Mouse (Mus musculus) CD8-positive naive resting alpha-beta T cell, adult 2 months (primary cell): ENCODE measurements around the gene Tmem222.

Source experiments
- DNase-seq, 2 experiments: peaks; one replicate each; pipeline ENCODE4 v3.0.0; 2022; ENCODE audit warnings: low read depth in 2 of 2, low spot score in 2 of 2

The Tmem222 gene

GRCm38 (mm10) chr4:133253412-133253811, 24.2 kb downstream of the Tmem222 start:
- no peak for DNase-seq

DNA sequence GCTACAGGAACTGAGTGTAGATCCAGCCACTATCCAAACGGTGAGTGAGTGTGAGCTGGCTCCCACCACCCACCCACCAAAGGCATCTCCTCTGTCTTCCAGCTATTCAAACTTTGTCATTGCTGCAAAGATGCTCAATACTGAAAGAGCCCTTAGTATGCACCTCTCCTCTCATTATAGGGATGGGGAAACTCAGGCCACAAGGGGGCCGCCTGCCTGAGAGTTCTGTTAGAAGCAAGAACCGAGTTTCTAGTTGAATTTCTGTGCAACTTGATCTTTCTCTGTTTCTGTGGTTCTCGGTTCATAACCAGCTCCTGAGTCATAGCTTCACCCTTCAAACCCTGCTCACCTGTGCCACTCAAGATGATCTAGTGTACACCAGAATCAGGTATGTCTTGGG, 25.5 kb downstream of the Tmem222 start:
- no peak for DNase-seq

DNA sequence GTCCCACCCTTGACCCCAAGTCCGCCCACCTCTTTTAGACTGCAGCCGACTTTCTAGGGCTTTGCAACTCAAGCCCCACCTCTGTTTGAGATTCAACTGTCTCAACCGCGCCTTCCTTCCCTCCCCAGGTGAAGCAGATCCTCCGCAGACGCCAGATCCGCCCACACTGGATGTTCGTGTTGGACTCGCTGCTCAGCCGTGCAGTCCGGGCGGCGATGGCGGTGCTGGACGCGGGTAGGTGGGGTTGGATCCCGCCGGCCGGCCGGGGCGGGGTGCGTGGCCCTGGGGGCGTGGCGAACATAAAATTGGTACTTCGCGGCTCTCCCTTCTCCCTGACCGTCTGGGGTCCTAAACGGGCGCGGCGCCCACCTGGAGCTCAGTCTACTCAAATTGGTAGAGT, 26.4 kb downstream of the Tmem222 start:
- no peak for DNase-seq

GRCm38 (mm10) chr4:133250609-133251008, 27.0 kb downstream of the Tmem222 start:
- DNase-seq = peak; percentile 86 to 91

- DNase-seq = no peak
Observed at GRCm38 (mm10) chr4:133247806-133248449, 29.7 kb downstream of the Tmem222 start.

- DNase-seq = no peak
Observed at GRCm38 (mm10) chr4:133247072-133247471, 30.5 kb downstream of the Tmem222 start.

DNA sequence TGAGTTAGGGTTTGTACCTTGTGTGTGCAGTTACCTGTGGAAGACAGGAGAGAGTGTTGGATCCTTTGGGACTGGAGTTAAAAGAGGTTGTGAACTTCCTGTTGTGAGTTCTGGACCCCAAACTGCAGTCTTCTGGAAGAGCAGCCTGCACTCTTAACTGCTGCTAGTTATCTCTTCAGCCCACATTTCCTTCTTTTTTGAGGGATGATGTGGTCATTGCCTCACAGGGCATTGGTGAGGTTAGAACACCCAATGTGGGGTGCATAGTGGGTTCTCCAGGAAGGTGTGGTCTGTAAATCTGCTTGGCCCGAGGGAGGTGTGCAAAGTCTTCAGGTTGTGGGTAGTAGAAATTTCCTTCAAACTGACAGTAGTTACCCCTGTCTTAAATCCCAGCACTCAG, 33.3 kb downstream of the Tmem222 start:
- DNase-seq = no peak

- no peak for DNase-seq
Observed at GRCm38 (mm10) chr4:133243538-133243937, 34.1 kb downstream of the Tmem222 start.

GRCm38 (mm10) chr4:133242710-133243109, 34.9 kb downstream of the Tmem222 start:
- DNase-seq = no peak

GRCm38 (mm10) chr4:133241910-133242309, 35.7 kb downstream of the Tmem222 start:
- DNase-seq = no peak

DNA sequence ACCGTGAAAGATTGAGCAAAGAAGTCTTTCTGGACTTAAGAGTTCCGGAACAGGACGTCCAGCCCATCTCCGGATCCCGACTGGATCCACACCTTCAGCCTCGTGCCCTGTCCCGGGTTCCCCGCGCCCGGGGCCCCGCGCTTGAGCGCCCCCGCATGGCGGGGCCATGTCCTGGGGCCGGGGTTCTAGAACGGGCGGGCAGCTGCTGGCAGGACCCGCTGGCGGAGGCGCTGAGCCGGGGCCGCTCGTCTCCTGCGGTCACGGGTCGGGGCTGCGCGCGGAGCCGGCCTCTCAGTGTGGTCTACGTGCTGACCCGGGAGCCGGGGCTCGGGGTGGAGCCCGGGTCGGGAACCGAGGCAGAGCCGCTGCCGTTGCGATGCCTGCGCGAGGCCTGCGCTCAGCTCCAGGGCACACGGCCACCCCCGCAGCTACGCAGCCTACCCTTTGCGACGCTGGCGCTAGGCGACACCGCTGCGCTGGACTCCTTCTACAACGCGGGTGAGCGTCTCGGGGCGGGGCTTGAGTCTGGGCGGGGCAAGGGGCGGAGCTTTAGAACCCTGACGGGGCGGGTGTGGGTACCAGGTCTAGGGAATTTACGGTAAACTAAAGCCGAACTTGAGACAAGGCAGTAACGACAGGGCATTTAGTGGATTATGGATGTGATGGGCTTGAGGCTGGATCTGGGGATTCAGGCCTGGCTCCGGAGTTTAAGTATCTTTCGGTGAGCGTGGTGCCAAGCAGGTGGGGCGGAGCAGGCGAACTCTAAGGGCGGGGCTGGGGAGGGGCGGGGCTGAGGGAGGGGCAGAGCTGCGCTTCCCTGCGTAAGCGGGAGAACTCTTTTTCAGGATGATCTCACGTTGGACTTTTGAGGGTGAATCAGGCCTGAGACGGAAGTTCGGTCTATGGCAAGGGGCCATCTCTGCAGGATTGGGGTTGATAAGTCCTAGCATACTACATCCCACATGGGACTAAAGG, 36.4 kb downstream of the Tmem222 start:
- peak; percentile 60 to 81 for DNase-seq

DNA sequence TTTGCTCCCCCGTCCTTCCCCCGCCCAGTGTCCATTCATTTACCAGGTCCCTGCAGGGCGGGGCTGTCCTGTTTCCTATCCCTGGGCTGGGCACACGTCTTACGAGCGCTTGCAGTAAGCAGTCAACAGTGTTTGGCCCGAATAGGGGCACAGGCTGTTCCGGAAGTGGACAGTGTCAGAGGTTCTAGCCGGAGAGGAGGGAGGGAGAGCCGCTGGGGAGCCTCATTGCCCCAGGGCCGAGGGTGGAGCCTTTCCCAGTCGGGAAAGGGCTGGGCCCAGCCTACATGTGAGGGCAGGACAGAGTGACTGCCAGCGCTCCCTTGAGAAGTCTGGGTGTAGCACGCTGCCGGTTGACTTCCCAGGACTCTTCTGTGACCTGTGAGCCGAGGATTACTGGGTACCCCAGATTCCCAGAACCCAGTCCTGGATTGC, 37.1 kb downstream of the Tmem222 start, which contains the start of gene Map3k6:
Gene Map3k6 (plus strand): TSS at position 329 of the 432 bp plus-strand sequence.
- DNase-seq = no peak

GRCm38 (mm10) chr4:133237911-133238310, 39.7 kb downstream of the Tmem222 start:
- DNase-seq = no peak

GRCm38 (mm10) chr4:133235415-133235814, 42.2 kb downstream of the Tmem222 start:
- no peak for DNase-seq

GRCm38 (mm10) chr4:133234771-133235170, 42.8 kb downstream of the Tmem222 start:
- no peak for DNase-seq

DNA sequence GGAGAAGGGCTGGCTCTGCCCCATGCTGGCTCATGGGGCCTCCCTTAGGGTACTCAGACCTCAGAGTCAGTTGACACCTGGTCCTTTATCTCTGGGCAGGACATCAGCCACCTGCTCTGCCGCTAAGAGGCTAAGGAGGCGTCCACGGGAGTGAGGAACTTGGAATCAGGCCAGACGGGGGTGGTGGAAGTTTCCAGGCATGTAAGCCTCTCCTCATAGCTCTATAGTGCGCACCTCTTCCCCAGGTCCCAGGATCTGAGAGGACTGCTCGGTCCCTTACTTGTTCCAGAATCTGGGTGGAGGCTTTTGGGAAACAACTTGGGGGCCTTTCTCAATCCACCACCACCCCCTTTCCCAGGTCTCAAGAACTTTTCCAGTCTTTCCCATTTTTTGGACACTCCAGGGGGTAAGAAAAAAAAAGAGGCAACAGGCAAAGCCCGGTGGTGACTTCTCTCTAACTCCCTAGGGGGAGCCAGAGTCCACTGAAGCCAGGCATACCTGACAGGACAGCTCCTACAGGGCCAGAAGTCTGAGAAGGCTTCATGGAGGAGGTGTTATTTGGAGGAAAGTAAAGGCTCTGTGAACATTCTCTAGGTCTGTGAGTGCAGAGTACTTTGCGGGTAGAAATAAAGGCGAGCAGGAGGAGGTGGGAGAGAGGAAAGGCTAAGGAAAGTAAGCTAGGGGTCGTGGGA, 44.2 kb downstream of the Tmem222 start:
- DNase-seq = peak in 1 of 2 experiments; percentile 36

GRCm38 (mm10) chr4:133229582-133229981, 48.0 kb downstream of the Tmem222 start:
- no peak for DNase-seq

- DNase-seq = no peak
Observed at GRCm38 (mm10) chr4:133227636-133228035, 50.0 kb downstream of the Tmem222 start.

GRCm38 (mm10) chr4:133226073-133226472, 51.5 kb downstream of the Tmem222 start:
- DNase-seq = no peak

DNA sequence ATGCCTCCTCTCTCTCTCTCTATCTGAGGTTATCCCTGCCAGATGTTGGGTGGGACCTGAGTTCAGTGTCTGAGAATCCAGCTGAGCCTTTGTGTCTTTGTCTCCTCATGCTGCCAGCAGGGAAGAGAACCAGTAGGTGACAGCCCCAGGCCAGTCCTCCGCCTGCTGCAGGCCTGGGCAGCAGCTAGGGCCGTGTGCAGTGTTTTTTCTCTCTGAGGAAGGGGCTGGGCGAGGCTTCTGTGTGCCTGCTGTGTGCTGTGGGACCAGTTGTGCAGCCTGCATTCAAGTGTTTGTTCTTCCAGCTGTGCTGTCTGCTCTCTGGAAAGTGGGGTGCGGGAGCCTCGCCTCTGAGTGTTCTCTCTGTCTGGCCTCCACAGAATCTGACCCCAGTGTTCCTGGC, 53.7 kb downstream of the Tmem222 start:
- DNase-seq = no peak

DNA sequence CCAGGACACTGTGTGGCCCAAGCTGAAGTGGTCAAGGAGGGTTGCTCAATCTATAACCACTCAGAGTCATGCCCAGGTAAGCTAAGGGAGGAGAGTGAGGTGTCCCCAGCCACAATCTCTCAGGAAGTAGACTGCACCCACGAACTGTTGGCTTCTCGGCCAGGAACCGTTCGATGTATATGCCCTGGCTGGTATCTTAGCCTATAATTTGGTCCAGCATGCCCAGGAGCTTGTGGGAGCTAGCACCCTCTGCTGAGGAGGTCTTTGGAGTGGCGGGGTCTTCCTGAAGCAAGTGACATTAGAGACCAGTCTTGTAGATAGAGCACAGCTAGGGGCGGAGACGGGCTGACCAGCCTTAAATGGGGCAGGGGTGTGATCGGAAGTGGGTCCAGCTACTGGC, 55.9 kb downstream of the Tmem222 start:
- no peak for DNase-seq
